Mouse (Mus musculus) adrenal gland, adult 2 months (tissue): ENCODE measurements around the gene Myo1g. TPM values are rescaled to one million over a fixed set of nuclear protein-coding genes. Genes with fewer than 3 reads are reported as not detected.
A peak's percentile ranks its signal among the peaks of the same experiment; 100 is the strongest.
"Not testable (repeated sequence)": the region's sequence is repeated elsewhere in the genome, so short reads cannot be mapped to it uniquely, and the experiment has no call there.

Experiments
- DNase-seq: peaks from one replicate; pipeline ENCODE4 v3.0.0; 2021
- polyA plus RNA-seq: library from polyadenylated mRNA; depleted of rRNA; stranded (reverse); fragments of >200 nt; gene quantifications from 2 replicates; pipeline ENCODE4 v1.2.3, GENCODE M21; 2012
- total RNA-seq, 2 experiments: library from RNA; stranded (reverse); gene quantifications; 2 replicates each; pipeline ENCODE4 v1.2.3; 2021

Myo1g gene
- total and polyA plus RNA-seq, 3 experiments = 2.1 to 3.8 (median 2.6) TPM

- DNase-seq = no peak
Observed at GRCm38 (mm10) chr11:6529961-6530360, 9.2 kb upstream of the Myo1g start.

DNA sequence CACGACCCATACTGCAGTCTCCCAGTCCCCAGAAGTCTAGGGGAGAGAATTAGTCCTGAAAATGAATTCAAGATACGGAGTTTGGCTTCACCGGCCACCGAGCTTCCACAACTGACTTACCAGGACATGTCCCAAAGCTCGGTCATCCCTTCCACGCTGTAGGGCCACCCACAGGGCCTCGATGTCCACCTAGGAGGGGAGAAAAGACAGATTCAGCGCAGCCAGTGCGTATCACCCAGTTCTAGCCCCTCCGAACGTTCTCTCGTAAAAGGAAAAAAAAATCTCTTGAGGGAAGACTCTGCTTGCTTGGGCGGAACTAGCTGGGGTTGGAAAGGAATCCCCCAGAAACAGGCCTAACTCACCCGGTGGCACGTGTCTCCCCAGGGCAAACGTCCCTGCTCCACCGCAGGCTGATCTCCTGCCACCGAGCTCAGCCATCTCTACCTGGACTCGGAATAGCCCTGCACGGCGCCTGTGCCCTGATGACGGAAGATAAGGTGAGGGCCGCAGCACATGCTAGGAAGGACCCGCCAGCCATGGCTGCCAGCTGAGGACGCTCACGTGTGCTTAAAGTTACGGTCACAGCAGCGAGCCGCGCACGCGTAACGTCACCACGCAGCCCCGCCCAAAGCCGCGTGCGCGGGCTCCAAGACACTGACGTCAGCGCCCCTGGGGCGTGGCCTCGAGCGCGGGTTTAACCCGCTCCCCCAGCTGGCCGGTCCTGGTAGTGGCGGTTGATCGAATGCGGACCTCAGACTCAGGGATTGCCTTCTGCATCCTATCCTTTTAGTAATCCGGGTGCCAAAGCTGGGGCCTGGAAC lies 7.6 kb upstream of the Myo1g start:
- DNase-seq = peak; percentile 97

DNA sequence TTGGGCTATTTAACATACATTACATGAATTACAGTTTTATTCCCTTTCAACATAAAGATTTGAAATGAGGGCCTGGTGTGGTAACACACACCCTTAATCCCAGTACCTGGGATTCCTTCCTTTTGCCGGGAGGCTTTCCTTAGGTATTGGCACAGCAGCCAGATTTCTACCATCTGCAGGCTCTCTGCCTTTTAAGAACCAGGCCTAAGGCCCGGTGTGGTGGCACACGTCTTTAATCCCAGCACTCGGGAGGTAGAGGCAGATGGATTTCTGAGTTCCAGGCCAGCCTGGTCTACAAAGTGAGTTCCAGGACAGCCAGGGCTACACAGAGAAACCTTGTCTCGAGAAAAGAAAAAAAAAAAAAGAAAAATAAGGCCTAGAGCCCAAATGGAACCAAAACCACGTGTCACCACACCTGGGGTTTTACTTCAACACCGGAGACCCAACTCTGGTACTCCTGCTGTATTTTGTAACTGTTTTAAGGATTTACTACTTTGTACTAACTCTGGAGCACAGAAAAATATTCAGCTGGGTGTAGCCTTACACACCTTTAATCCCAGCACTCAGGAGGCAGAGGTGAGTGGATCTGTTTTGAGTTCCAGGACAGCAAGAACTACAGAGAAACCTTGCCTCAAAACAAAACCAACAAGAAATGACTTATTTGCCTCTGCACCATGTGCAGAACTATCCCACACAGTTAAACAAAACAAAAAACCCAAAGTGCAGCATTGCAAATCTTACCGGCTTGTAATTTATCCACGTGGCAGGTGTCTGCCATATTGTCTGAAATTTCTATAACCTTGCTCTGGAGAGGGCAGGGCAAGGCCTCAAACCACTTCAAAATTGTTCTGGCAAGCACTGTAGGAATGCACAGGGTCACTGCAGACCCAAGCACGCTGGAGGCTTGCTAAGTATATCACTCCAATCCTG lies 6.8 kb upstream of the Myo1g start:
- peak; percentile 25 for DNase-seq

DNA sequence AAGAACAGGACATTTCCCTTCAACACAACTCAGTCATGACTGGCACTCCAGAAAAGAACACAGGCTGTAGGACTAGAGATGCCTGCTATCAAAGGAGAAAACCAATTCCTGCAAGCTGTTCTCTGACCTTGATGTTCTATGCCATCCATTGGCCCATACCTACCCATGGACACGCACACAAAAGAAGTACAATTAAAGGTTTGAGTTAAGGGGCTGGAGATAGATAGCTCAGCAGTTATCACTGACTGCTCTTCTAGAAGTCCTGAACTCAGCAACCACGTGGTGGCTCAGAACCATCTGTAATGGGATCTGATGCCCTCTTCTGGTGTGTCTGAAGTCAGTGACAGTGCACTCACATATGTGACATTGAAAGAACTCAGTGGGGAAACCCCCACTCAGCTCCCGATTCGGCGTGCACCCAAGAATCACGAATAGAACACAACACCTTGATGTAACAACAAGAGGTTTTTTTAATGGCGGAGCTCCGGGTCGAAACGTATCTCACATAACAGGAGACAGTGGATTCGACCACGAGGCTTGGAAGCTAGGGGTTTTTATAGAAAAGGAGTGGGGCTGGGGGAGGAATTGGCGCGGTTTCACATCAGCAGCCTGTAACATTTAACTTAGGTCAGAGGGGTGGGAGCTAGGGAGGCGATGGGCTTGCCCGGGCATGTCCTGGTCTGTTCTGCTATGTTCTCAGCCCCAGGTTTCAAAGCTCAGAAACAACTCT lies 5.9 kb upstream of the Myo1g start:
- DNase-seq = not testable (repeated sequence)

DNA sequence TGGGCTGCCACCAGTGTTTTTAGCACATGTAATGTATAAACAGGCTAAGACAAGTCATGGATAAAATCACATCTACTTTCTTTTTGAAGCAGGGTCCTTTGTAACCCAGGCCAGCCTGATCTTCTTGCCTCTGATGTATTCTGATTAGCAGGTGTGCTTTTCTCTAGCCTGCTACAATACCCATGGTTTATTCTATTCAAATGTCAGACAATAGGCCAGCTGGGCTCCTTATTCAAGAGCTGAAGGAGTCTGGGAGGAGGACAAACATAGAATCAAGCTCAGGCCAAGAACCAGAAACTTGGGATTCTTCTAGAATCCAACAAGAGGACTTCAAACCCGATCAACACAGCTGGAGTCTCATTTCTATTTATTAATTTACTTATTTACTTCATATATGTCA lies 4.5 kb upstream of the Myo1g start:
- no peak for DNase-seq

- DNase-seq = no peak
Observed at GRCm38 (mm10) chr11:6524880-6525238, 4.1 kb upstream of the Myo1g start.

- no peak for DNase-seq
Observed at GRCm38 (mm10) chr11:6524165-6524879, 3.6 kb upstream of the Myo1g start.

DNA sequence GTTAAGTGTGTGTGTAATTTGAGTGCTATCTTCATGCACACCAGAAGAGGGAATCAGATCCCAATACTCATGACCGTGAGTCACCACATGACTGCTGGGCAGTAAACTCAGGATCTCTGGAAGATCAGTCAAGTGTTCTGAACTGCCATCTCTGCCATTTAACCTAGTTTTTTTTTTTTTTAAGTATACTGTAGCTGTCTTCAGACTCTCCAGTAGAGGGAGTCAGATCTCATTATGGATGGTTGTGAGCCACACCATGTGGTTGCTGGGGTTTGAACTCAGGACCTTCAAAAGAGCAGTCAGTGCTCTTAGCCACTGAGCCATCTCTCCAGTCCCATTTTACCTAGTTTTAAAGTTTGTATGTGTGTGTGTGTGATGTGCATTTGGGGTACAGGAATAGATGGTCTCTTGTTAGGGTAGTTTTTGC lies 2.9 kb upstream of the Myo1g start:
- no peak for DNase-seq

DNA sequence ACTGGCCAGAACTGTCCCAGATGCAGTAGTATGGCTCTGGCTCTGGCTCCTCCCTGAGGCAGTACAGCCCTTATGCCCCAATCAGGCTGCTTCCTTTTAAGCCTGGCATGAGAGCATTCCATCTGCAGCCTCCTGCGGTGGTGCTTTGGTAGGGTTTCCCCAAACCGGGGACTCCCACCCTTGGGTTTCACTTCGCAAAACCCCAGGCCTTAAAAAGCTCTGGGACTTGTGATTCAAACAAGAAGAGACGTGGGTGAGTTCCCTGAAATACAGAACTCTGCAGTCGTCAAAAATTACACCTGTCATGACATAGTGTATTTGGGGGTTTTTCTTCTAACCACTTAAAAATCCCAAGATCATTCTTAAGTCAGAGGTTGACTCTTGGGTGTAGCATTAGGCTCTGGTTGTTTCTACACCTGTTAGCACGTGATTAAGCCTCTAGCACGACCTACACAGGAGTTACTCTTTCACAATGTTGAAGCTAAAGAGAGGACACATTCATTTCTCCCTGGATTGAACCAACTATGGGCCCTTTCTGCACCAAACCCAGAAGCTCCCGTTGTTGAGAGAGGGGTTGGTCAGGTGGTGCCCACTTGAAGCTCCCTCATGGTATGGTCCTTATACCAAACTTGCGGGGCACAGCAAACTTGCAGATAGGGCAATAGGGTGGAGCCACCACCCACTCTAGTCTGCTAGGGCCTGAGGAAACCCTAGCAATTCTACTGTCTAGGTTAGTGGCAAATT lies 2.2 kb upstream of the Myo1g start:
- DNase-seq = no peak

DNA sequence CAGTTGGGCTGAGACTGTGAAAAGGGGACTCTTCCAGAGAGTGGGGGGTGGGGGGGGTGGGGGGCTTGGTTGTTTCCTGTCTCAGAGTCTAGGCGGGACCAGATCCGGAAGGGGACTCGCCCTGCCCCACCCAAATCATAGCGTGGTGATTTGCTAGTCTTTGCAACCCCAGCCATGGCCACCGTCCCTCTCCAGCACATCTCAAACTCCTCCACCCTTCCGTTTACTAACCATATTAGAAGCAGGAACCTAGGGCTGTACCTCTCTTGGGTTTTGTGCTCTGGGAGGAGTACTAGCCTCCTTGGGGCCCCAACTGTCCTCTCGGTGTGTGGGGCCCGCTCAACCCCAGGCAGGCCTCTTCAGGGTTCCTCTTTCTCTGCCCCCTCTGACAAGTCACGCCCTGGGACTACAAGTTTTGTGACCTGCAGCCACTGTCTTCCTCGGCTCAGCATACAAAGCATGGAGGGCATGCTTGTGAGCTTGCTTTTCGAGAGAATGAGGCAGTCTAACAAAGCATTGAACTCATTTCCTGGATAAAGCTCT lies 1.2 kb downstream of the Myo1g start:
- no peak for DNase-seq

DNA sequence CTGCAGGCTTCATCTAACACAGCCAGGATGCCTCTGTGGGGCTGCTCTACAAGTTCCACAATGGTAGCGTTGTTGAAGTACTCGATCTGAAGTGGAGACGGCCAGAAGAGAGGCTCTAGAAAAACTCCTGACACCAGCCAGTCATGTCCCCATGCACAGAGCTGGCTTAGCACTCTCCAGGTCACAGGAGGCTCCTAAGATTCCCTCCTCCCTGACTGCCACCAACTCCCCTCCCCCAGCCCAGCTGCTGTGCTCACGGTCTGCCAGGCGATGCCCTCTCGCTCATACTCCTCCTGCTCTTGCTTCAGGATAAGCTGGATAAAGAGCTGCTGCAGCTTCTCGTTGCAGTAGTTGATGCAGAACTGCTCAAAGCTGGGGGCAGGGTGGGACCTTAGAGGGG lies 5.9 kb downstream of the Myo1g start:
- no peak for DNase-seq

- no peak for DNase-seq
Observed at GRCm38 (mm10) chr11:6508269-6508876, 12.4 kb downstream of the Myo1g start.

DNA sequence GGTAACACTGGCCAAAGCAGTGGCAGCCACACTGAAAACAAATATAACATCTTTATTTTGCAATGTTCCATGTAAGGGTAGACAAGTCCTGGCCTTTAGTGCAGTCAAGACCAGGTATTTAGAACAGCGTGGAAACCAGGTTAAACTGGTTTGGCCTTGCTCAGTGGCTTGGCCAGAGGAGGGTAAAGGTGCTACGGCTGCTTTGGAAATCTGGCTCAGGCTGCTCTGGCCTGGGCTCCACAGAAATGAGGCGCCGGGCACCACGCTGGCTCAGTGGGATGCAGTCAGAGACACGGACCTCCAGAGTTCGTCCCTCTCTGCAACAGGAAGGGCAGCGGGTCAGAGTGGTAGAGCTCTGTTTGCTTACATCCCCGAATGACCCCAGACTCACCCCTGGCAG lies 14.2 kb downstream of the Myo1g start:
- DNase-seq = no peak

GRCm38 (mm10) chr11:6504689-6505088 lies 16.1 kb downstream of the Myo1g start:
- DNase-seq = no peak

GRCm38 (mm10) chr11:6504226-6504625 lies 16.5 kb downstream of the Myo1g start:
- DNase-seq = no peak

DNA sequence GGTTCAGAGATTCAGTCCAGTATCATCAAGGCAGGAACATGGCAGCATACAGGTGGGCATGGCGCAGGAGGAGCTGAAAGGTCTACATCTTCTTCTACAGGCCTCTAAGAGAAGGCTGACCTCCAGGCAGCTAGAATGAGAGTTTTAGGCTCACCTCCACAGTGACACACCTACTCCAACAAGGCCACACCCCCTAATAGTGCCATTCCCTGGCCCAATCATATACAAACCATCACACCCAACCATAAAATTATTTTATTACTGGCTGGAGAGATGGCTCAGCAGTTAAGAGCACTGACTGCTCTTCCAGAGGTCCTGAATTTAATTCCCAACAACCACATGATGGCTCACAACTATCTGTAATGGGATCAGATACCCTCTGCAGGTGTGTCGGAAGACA lies 18.3 kb downstream of the Myo1g start:
- DNase-seq = no peak

DNA sequence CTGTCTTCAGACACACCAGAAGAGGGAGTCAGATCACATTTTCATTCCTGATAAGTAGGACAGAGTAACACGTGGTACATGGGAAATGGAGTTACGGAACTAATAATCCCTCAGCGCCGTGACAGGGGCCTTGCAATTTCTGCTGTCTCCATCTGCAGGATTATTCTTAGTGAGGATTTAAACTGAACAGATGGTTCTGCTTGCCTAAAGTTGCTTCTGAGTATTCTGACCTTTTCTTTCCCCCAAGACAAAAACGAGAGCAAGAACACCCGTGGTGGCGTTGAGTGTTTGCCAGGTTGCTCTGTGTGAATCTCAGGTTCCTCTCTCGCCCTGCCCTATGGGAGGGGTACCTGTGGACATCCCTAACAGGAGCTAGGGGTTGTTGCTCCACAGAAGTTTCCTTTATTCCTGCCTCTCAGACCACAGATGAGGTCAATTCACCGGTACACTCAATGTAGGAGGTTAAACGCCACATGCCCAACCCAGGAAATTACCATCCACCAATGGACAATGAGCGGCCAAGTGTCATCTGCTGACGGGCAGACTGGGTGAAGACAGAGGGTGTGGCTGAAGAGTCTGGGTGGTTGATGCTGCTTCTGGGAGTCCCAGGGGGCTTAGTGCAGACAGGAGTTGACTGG lies 23.3 kb downstream of the Myo1g start:
- no peak for DNase-seq

DNA sequence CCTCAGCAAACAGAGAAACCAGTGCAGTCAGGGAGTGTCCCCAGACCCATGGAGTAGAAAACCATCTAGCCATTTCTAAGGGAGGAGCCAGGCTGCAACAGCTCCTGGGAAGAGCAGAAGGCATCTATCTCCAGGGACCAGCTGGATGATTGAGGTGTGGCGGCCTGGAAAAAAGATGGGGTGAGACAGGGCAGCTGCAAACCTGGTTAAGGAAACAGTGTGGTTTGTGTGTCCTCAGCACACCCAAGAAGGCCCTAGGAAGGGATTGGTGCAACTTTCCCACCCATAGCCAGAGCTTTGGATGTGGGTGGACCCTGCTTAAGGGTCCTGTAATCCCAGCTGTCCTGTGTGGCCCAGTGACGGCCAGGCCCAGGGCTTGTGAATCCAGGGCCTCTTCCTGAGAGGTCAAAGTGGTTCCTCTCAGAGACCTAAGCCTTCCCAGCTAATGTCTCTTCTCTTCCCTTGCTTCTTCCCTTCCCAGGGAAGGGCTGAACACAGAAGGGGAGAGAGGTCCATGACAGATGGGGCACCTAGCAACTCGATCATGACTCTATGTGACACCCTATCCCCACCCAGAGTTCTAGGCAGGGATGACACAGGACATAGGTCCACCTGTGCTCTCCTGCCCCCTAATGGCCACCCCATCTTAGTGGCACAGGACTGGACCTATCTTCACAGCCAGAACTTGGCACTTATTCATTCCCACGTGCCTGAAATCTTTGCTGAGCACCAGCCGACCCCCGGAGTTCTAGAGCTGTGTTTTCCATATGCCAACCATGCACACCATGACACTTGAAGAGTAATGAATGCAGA lies 30.9 kb downstream of the Myo1g start:
- peak; percentile 64 for DNase-seq

- peak; percentile 28 for DNase-seq
Observed at GRCm38 (mm10) chr11:6489257-6489656, 31.5 kb downstream of the Myo1g start.
